Mouse (Mus musculus) central nervous system, embryonic 14 days (tissue): Measurements from ENCODE around the gene Clta. TPM values are rescaled to one million over a fixed set of nuclear protein-coding genes. Genes with fewer than 3 reads are reported as not detected.

Source experiments
- polyA plus RNA-seq: library from polyadenylated mRNA; depleted of rRNA; stranded (reverse); fragments of >200 nt; gene quantifications from 2 replicates; pipeline ENCODE4 v1.2.3, GENCODE M21; 2012; rRNA removed

Gene Clta
- polyA plus RNA-seq, result 471 and 505 TPM in 2 replicates

GRCm38 (mm10) chr4:44004126-44004525 lies at the start of gene Clta:
Clta (plus strand) TSS chr4:44004452.

DNA sequence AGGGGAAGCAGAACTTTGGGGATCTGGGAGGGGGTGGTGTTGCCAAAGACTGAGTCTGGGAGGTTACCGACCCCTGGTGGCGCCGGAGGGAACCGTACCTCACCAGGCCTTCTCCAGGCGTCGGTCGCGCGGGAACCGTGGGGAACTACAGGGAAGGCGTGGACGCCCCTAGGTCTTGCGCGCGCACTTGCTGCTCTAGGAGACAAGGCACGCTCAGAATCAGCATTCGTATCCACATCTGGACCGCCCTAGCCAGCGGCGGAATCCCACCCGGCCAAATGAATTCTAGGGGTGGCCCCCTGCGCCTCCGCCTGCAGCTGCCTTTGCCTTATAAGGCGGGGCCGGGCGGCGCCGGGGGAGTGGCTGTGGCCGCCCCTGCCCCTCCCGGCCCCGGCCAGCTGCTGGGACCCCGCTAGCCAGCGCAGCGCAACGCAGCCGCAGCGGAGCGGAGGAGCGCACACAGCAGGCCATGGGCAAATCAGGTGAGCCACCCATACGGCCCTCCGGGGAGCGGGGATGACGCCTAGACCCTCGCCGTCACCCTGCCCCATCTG lies 46.9 kb upstream of the Clta start, which contains the start of gene Glipr2:
Gene Glipr2 (plus strand): TSS at position 110 of the 554 bp plus-strand sequence.

GRCm38 (mm10) chr4:43983181-43983580 lies 21.1 kb upstream of the Clta start, which contains the start of gene Ccin:
Ccin (plus strand) TSS chr4:43983483.

Other genes starting within 250 kb of the Clta start
- not detected in 2 replicates for gene Olfr159, start 233.4 kb upstream of the Clta start, polyA plus RNA-seq
- not detected in 2 replicates for gene Olfr156, start 180.6 kb upstream of the Clta start, polyA plus RNA-seq
- not detected in 2 replicates for gene Olfr157, start 164.3 kb upstream of the Clta start, polyA plus RNA-seq
- not detected in 2 replicates for gene Olfr155, start 152.9 kb upstream of the Clta start, polyA plus RNA-seq
- 17.9 and 28.9 TPM in 2 replicates for gene Reck, start 128.9 kb upstream of the Clta start, polyA plus RNA-seq
- gene Glipr2, start 47.1 kb upstream of the Clta start, polyA plus RNA-seq, result 24.4 and 31.2 TPM in 2 replicates
- 0.12 and 0.24 TPM in 2 replicates for gene Ccin, start 21.0 kb upstream of the Clta start, polyA plus RNA-seq
- gene Gne, start 79.7 kb downstream of the Clta start, polyA plus RNA-seq, result 14.1 and 17.2 TPM in 2 replicates
- 224 and 240 TPM in 2 replicates for gene Rnf38, start 229.3 kb downstream of the Clta start, polyA plus RNA-seq